Mouse (Mus musculus) kidney, embryonic 16.5 days (tissue): ENCODE measurements around the gene Eps8. TPM values are rescaled to one million over a fixed set of nuclear protein-coding genes. Genes with fewer than 3 reads are reported as not detected.

Source experiments
- ATAC-seq: fragments of 200-750 bp; cut with Nextera tagmentation; 2 replicates; pipeline ENCODE4 v1.8.0; 2017; ENCODE audit warnings: moderate TSS enrichment; ENCODE audit not compliant: low FRiP score, low TSS enrichment
- H3K27ac ChIP-seq: fragments of 300-500 bp; sonication (generic); 2 replicates; pipeline ENCODE4 v1.5.1; 2014; ENCODE audit warnings: low read length
- H3K27me3 ChIP-seq: fragments of 300-500 bp; sonication (generic); 2 replicates; pipeline ENCODE4 v1.6.1; 2014; ENCODE audit warnings: low read length, control low read depth, mixed read lengths; ENCODE audit not compliant: insufficient read depth
- H3K36me3 ChIP-seq: fragments of 300-500 bp; sonication (generic); 2 replicates; pipeline ENCODE4 v1.6.1; 2014; ENCODE audit warnings: low read length, control low read depth, mixed read lengths; ENCODE audit not compliant: insufficient read depth
- H3K4me1 ChIP-seq: fragments of 300-500 bp; sonication (generic); 2 replicates; pipeline ENCODE4 v1.6.1; 2014; ENCODE audit warnings: low read length, control low read depth, mixed read lengths; ENCODE audit not compliant: insufficient read depth
- H3K4me2 ChIP-seq: fragments of 300-500 bp; sonication (generic); replicated peaks from 2 replicates; pipeline ENCODE4 v1.6.1; 2014; ENCODE audit warnings: low read depth, low read length
- H3K4me3 ChIP-seq: fragments of 300-500 bp; sonication (generic); 2 replicates; pipeline ENCODE4 v1.5.1; 2014; ENCODE audit warnings: mild to moderate bottlenecking, low read length
- H3K9ac ChIP-seq: fragments of 300-500 bp; sonication (generic); replicated peaks from 2 replicates; pipeline ENCODE4 v1.6.1; 2014; ENCODE audit warnings: low read length
- H3K9me3 ChIP-seq: fragments of 300-500 bp; sonication (generic); 2 replicates; pipeline ENCODE4 v1.6.1; 2016; ENCODE audit warnings: low read length, control low read depth
- WGBS: fragments of 180-500 bp; shearing (Covaris S2); extraction: QIAGEN DNeasy Blood & Tissue Kit; methylation state at CpG from one replicate; pipeline ENCODE4 v1.1.7; 2014; 5-methylcytosine and 5-hydroxymethylcytosine counted together
- polyA plus RNA-seq: library from polyadenylated mRNA; unstranded; fragments of >200 nt; fragmentation: Nextera tagmentation; extraction: Ambion mirVana; gene quantifications from 2 replicates; pipeline ENCODE4 v1.2.1, GENCODE M21; 2015

Gene Eps8
- polyA plus RNA-seq, 1 experiment from 2014 or later = 43.0 TPM

GRCm38 (mm10) chr6:137648110-137649067, 6.3 kb downstream of the Eps8 start:
- H3K36me3 ChIP-seq = no peaks in the 10 kb centered on the region
- H3K9me3 ChIP-seq = 0 out of 2 replicates have a peak, but pooled peaks cover 5% of the 10 kb centered on the region
- ATAC-seq = peak; percentile 67
- no peak overlapping the region for H3K27ac ChIP-seq
- peaks cover 11% of the 10 kb centered on the region for H3K27me3 ChIP-seq
- H3K4me3 ChIP-seq = peak overlapping the region; percentile 81
- 2% methylated on average over 58 of the region's 59 CpGs for WGBS
- H3K4me2 ChIP-seq = peak overlapping the region; percentile 97
- H3K4me1 ChIP-seq = peaks cover 6% of the 10 kb centered on the region; the same call in 1 of the 2 replicates
- peak overlapping the region; percentile 82 for H3K9ac ChIP-seq

GRCm38 (mm10) chr6:137647646-137648045, 7.0 kb downstream of the Eps8 start:
- Histone ChIP-seq H3K4me2 (peak overlapping the region; percentile 97), H3K4me1 (peaks cover 6% of the 10 kb centered on the region; the same call in 1 of the 2 replicates), H3K9me3 (0 out of 2 replicates have a peak, but pooled peaks cover 5% of the 10 kb centered on the region), H3K27ac (no peak overlapping the region), H3K4me3 (peak overlapping the region; percentile 81), H3K27me3 (peaks cover 11% of the 10 kb centered on the region), H3K9ac (no peak overlapping the region; the same call in 1 of the 2 replicates), H3K36me3 (no peaks in the 10 kb centered on the region)
- ATAC-seq = no peak
- WGBS = 31% methylated on average over 10 of the region's 10 CpGs

GRCm38 (mm10) chr6:137646726-137647125, 8.0 kb downstream of the Eps8 start:
- no peak for ATAC-seq
- Histone ChIP-seq H3K27ac (no peak overlapping the region), H3K4me1 (peaks cover 6% of the 10 kb centered on the region; the same call in 1 of the 2 replicates), H3K36me3 (no peaks in the 10 kb centered on the region), H3K27me3 (peaks cover 11% of the 10 kb centered on the region), H3K4me3 (no peak overlapping the region), H3K4me2 (no peak overlapping the region), H3K9me3 (no peaks in the 10 kb centered on the region), H3K9ac (no peak overlapping the region)
- WGBS = 80% methylated on average over 2 of the region's 2 CpGs

- Histone ChIP-seq H3K4me2 (no peak overlapping the region), H3K27ac (no peak overlapping the region), H3K9ac (no peak overlapping the region), H3K27me3 (peaks cover 11% of the 10 kb centered on the region), H3K4me1 (peaks cover 6% of the 10 kb centered on the region; the same call in 1 of the 2 replicates), H3K4me3 (no peak overlapping the region), H3K36me3 (no peaks in the 10 kb centered on the region), H3K9me3 (no peaks in the 10 kb centered on the region)
- 81% methylated on average over 5 of the region's 5 CpGs for WGBS
- no peak for ATAC-seq
Measured at GRCm38 (mm10) chr6:137644893-137645292, 9.8 kb downstream of the Eps8 start.

GRCm38 (mm10) chr6:137643814-137644213, 10.9 kb downstream of the Eps8 start:
- no peaks in the 10 kb centered on the region for H3K9me3 ChIP-seq
- no peaks in the 10 kb centered on the region for H3K36me3 ChIP-seq
- no peak overlapping the region for H3K4me2 ChIP-seq
- WGBS = 78% methylated on average over 4 of the region's 4 CpGs
- H3K4me1 ChIP-seq = peaks cover 6% of the 10 kb centered on the region; the same call in 1 of the 2 replicates
- ATAC-seq = no peak
- H3K9ac ChIP-seq = no peak overlapping the region
- H3K4me3 ChIP-seq = no peak overlapping the region
- H3K27me3 ChIP-seq = peaks cover 11% of the 10 kb centered on the region
- H3K27ac ChIP-seq = no peak overlapping the region

GRCm38 (mm10) chr6:137641642-137642041, 13.0 kb downstream of the Eps8 start:
- no peak for ATAC-seq
- H3K27me3 ChIP-seq = 0 out of 2 replicates have a peak, but pooled peaks cover 2% of the 10 kb centered on the region
- no peak overlapping the region for H3K27ac ChIP-seq
- no peaks in the 10 kb centered on the region for H3K4me1 ChIP-seq
- H3K4me3 ChIP-seq = no peak overlapping the region
- H3K9ac ChIP-seq = no peak overlapping the region
- 77% methylated on average over 1 of the region's 1 CpGs for WGBS
- H3K4me2 ChIP-seq = no peak overlapping the region
- H3K9me3 ChIP-seq = no peaks in the 10 kb centered on the region
- no peaks in the 10 kb centered on the region for H3K36me3 ChIP-seq

GRCm38 (mm10) chr6:137638834-137639567, 15.7 kb downstream of the Eps8 start:
- no peak for ATAC-seq
- Histone ChIP-seq H3K4me2 (no peak overlapping the region), H3K27ac (no peak overlapping the region), H3K4me1 (no peaks in the 10 kb centered on the region), H3K27me3 (no peaks in the 10 kb centered on the region), H3K9me3 (no peaks in the 10 kb centered on the region), H3K36me3 (no peaks in the 10 kb centered on the region), H3K4me3 (no peak overlapping the region), H3K9ac (no peak overlapping the region)
- 75% methylated on average over 11 of the region's 11 CpGs for WGBS

GRCm38 (mm10) chr6:137637443-137637842, 17.2 kb downstream of the Eps8 start:
- ATAC-seq = no peak
- Histone ChIP-seq H3K27ac (no peak overlapping the region), H3K36me3 (no peaks in the 10 kb centered on the region), H3K27me3 (no peaks in the 10 kb centered on the region), H3K9me3 (no peaks in the 10 kb centered on the region), H3K4me1 (no peaks in the 10 kb centered on the region), H3K4me2 (no peak overlapping the region), H3K9ac (no peak overlapping the region), H3K4me3 (no peak overlapping the region)
- WGBS = 69% methylated on average over 7 of the region's 7 CpGs

- Histone ChIP-seq H3K4me2 (no peak overlapping the region), H3K36me3 (no peaks in the 10 kb centered on the region), H3K27ac (no peak overlapping the region), H3K27me3 (no peaks in the 10 kb centered on the region), H3K9ac (no peak overlapping the region), H3K9me3 (no peaks in the 10 kb centered on the region), H3K4me1 (no peaks in the 10 kb centered on the region), H3K4me3 (no peak overlapping the region)
- no peak for ATAC-seq
- 70% methylated on average over 5 of the region's 5 CpGs for WGBS
Measured at GRCm38 (mm10) chr6:137636131-137636530, 18.5 kb downstream of the Eps8 start.
